Mouse (Mus musculus) embryonic facial prominence, embryonic 11.5 days (tissue): ENCODE measurements around the gene Mmp7. TPM values are rescaled to one million over a fixed set of nuclear protein-coding genes. Genes with fewer than 3 reads are reported as not detected.

ENCODE experiments used
- ATAC-seq: fragments of 200-750 bp; cut with Nextera tagmentation; replicated peaks from 2 replicates; pipeline ENCODE4 v1.8.0; 2017; ENCODE audit warnings: low read depth; ENCODE audit not compliant: insufficient number of reproducible peaks, low FRiP score, low TSS enrichment
- DNase-seq: peaks from one replicate; pipeline ENCODE4 v3.0.0-alpha.2; 2015; ENCODE audit warnings: low spot score
- H3K27ac ChIP-seq: fragments of 300-500 bp; sonication (generic); replicated peaks from 2 replicates; pipeline ENCODE4 v1.5.1; 2014; ENCODE audit warnings: mild to moderate bottlenecking, low read depth, low read length, control low read depth
- H3K27me3 ChIP-seq: fragments of 300-500 bp; sonication (generic); 2 replicates; pipeline ENCODE4 v1.6.1; 2014; ENCODE audit warnings: mild to moderate bottlenecking, low read length, moderate library complexity, mixed read lengths; ENCODE audit not compliant: control insufficient read depth, insufficient read depth
- H3K36me3 ChIP-seq: fragments of 300-500 bp; sonication (generic); replicated peaks from 2 replicates; pipeline ENCODE4 v1.6.1; 2014; ENCODE audit warnings: low read depth, mild to moderate bottlenecking, low read length, moderate library complexity, mixed read lengths; ENCODE audit not compliant: control insufficient read depth, insufficient read depth
- H3K4me1 ChIP-seq: fragments of 300-500 bp; sonication (generic); 2 replicates; pipeline ENCODE4 v1.6.1; 2014; ENCODE audit warnings: low read length, mixed read lengths; ENCODE audit not compliant: control insufficient read depth, insufficient read depth
- H3K4me2 ChIP-seq: fragments of 300-500 bp; sonication (generic); 2 replicates; pipeline ENCODE4 v1.6.1; 2014; ENCODE audit warnings: low read depth, mild to moderate bottlenecking, control low read depth, low read length, moderate library complexity
- H3K4me3 ChIP-seq: fragments of 300-500 bp; sonication (generic); 2 replicates; pipeline ENCODE4 v1.5.1; 2014; ENCODE audit warnings: low read depth, low read length, control low read depth
- H3K9ac ChIP-seq: fragments of 300-500 bp; sonication (generic); replicated peaks from 2 replicates; pipeline ENCODE4 v1.6.1; 2014; ENCODE audit warnings: mild to moderate bottlenecking, control low read depth, low read length
- H3K9me3 ChIP-seq: fragments of 300-500 bp; sonication (generic); replicated peaks from 2 replicates; pipeline ENCODE4 v1.6.1; 2016; ENCODE audit warnings: mild to moderate bottlenecking, low read length, inconsistent platforms, mixed read lengths; ENCODE audit not compliant: control insufficient read depth
- WGBS: fragments of 180-500 bp; shearing (Covaris S2); extraction: QIAGEN DNeasy Blood & Tissue Kit; methylation state at CpG from one replicate; pipeline ENCODE4 v1.1.7; 2014; 5-methylcytosine and 5-hydroxymethylcytosine counted together
- polyA plus RNA-seq: library from polyadenylated mRNA; unstranded; fragments of >200 nt; fragmentation: Nextera tagmentation; extraction: Ambion mirVana; gene quantifications from 2 replicates; pipeline ENCODE4 v1.2.1, GENCODE M21; 2014

Mmp7 gene
- polyA plus RNA-seq, 1 experiment from 2014 or later = not detected

- no peak for DNase-seq
- Histone ChIP-seq H3K36me3 (no peaks in the 10 kb centered on the region), H3K9ac (no peak overlapping the region), H3K4me3 (no peak overlapping the region), H3K27ac (no peak overlapping the region), H3K27me3 (no peaks in the 10 kb centered on the region), H3K9me3 (no peaks in the 10 kb centered on the region), H3K4me1 (no peaks in the 10 kb centered on the region), H3K4me2 (no peak overlapping the region)
- ATAC-seq = no peak
- 85% methylated on average over 9 of the region's 9 CpGs for WGBS
These were observed 18.9 kb upstream of the Mmp7 start for GRCm38 (mm10) chr9:7672985-7673384.

- Histone ChIP-seq H3K4me3 (no peak overlapping the region), H3K36me3 (no peaks in the 10 kb centered on the region), H3K27me3 (no peaks in the 10 kb centered on the region), H3K9ac (no peak overlapping the region), H3K9me3 (no peaks in the 10 kb centered on the region), H3K4me1 (no peaks in the 10 kb centered on the region), H3K4me2 (no peak overlapping the region), H3K27ac (no peak overlapping the region)
- ATAC-seq (no peak), DNase-seq (no peak)
- 71% methylated on average over 2 of the region's 2 CpGs for WGBS
These were observed 13.6 kb upstream of the Mmp7 start for GRCm38 (mm10) chr9:7678154-7678837.

- H3K36me3 ChIP-seq = no peaks in the 10 kb centered on the region
- no peak for DNase-seq
These were observed 9.7 kb upstream of the Mmp7 start for GRCm38 (mm10) chr9:7682081-7682618.

GRCm38 (mm10) chr9:7686024-7686423 is 5.9 kb upstream of the Mmp7 start:
- no peaks in the 10 kb centered on the region for H3K27me3 ChIP-seq
- no peak for ATAC-seq
- DNase-seq = no peak
- H3K9ac ChIP-seq = no peak overlapping the region
- H3K4me3 ChIP-seq = no peak overlapping the region
- no peaks in the 10 kb centered on the region for H3K4me1 ChIP-seq
- H3K4me2 ChIP-seq = no peak overlapping the region
- WGBS = 82% methylated on average over 2 of the region's 2 CpGs
- no peaks in the 10 kb centered on the region for H3K36me3 ChIP-seq
- no peak overlapping the region for H3K27ac ChIP-seq
- no peaks in the 10 kb centered on the region for H3K9me3 ChIP-seq

More at GRCm38 (mm10) chr9:7682081-7682618, 9.7 kb upstream of the Mmp7 start:
- Histone ChIP-seq H3K9me3 (no peaks in the 10 kb centered on the region), H3K9ac (no peak overlapping the region), H3K4me1 (no peaks in the 10 kb centered on the region), H3K27me3 (no peaks in the 10 kb centered on the region), H3K4me3 (no peak overlapping the region), H3K4me2 (no peak overlapping the region), H3K27ac (no peak overlapping the region)
- WGBS = 86% methylated on average over 9 of the region's 9 CpGs
- no peak for ATAC-seq

GRCm38 (mm10) chr9:7689799-7690198 is 2.1 kb upstream of the Mmp7 start:
- DNase-seq (no peak), ATAC-seq (no peak)
- Histone ChIP-seq H3K4me3 (no peak overlapping the region), H3K4me2 (no peak overlapping the region), H3K27ac (no peak overlapping the region), H3K4me1 (no peaks in the 10 kb centered on the region), H3K9ac (no peak overlapping the region), H3K9me3 (no peaks in the 10 kb centered on the region), H3K27me3 (no peaks in the 10 kb centered on the region), H3K36me3 (no peaks in the 10 kb centered on the region)
- 63% methylated on average over 6 of the region's 6 CpGs for WGBS

GRCm38 (mm10) chr9:7693961-7694360 is 2.1 kb downstream of the Mmp7 start:
- Histone ChIP-seq H3K9ac (no peak overlapping the region), H3K4me2 (no peak overlapping the region), H3K9me3 (no peaks in the 10 kb centered on the region), H3K27me3 (no peaks in the 10 kb centered on the region), H3K36me3 (no peaks in the 10 kb centered on the region), H3K4me3 (no peak overlapping the region), H3K4me1 (no peaks in the 10 kb centered on the region), H3K27ac (no peak overlapping the region)
- DNase-seq (peak; percentile 72), ATAC-seq (peak; percentile 75)
- WGBS = 51% methylated on average over 3 of the region's 3 CpGs

- no peaks in the 10 kb centered on the region for H3K4me1 ChIP-seq
- H3K36me3 ChIP-seq = no peaks in the 10 kb centered on the region
- H3K27me3 ChIP-seq = no peaks in the 10 kb centered on the region
- H3K9ac ChIP-seq = no peak overlapping the region
- H3K27ac ChIP-seq = no peak overlapping the region
- no peaks in the 10 kb centered on the region for H3K9me3 ChIP-seq
- 63% methylated on average over 3 of the region's 3 CpGs for WGBS
- H3K4me3 ChIP-seq = no peak overlapping the region
- DNase-seq = peak; percentile 41
- no peak for ATAC-seq
- H3K4me2 ChIP-seq = no peak overlapping the region
These were observed 3.8 kb downstream of the Mmp7 start for GRCm38 (mm10) chr9:7695646-7696045.

- DNase-seq = no peak
- H3K4me2 ChIP-seq = no peak overlapping the region
- 67% methylated on average over 6 of the region's 6 CpGs for WGBS
- no peaks in the 10 kb centered on the region for H3K27me3 ChIP-seq
- H3K9me3 ChIP-seq = no peaks in the 10 kb centered on the region
- H3K4me3 ChIP-seq = no peak overlapping the region
- H3K9ac ChIP-seq = no peak overlapping the region
- no peak for ATAC-seq
- H3K36me3 ChIP-seq = no peaks in the 10 kb centered on the region
- no peaks in the 10 kb centered on the region for H3K4me1 ChIP-seq
- H3K27ac ChIP-seq = no peak overlapping the region
These were observed 16.8 kb downstream of the Mmp7 start for GRCm38 (mm10) chr9:7708698-7709097.
